Mouse (Mus musculus) heart, embryonic 12.5 days (tissue): ENCODE measurements around the gene Krt17. TPM values are rescaled to one million over a fixed set of nuclear protein-coding genes. Genes with fewer than 3 reads are reported as not detected.
A peak's percentile ranks its signal among the peaks of the same experiment; 100 is the strongest.
"Not testable (repeated sequence)": the region's sequence is repeated elsewhere in the genome, so short reads cannot be mapped to it uniquely, and the experiment has no call there.

Experiments
- ATAC-seq: fragments of 200-750 bp; cut with Nextera tagmentation; 2 replicates; pipeline ENCODE4 v1.8.0; 2017; ENCODE audit warnings: moderate TSS enrichment, moderate library complexity; ENCODE audit not compliant: insufficient number of reproducible peaks, low FRiP score
- H3K27ac ChIP-seq: fragments of 300-500 bp; sonication (generic); 2 replicates; pipeline ENCODE4 v1.5.1; 2016; ENCODE audit warnings: mild to moderate bottlenecking, moderate library complexity; ENCODE audit not compliant: poor library complexity, severe bottlenecking
- H3K27me3 ChIP-seq: fragments of 300-500 bp; sonication (generic); replicated peaks from 2 replicates; pipeline ENCODE4 v1.6.1; 2016; ENCODE audit warnings: mild to moderate bottlenecking, moderate library complexity
- H3K36me3 ChIP-seq: fragments of 300-500 bp; sonication (generic); 2 replicates; pipeline ENCODE4 v1.6.1; 2016; ENCODE audit warnings: mild to moderate bottlenecking, moderate library complexity
- H3K4me1 ChIP-seq: fragments of 300-500 bp; sonication (generic); replicated peaks from 2 replicates; pipeline ENCODE4 v1.6.1; 2016; ENCODE audit warnings: mild to moderate bottlenecking
- H3K4me2 ChIP-seq: fragments of 300-500 bp; sonication (generic); 2 replicates; pipeline ENCODE4 v1.6.1; 2016; ENCODE audit warnings: mild to moderate bottlenecking, moderate library complexity
- H3K4me3 ChIP-seq: fragments of 300-500 bp; sonication (generic); 2 replicates; pipeline ENCODE4 v1.5.1; 2016; ENCODE audit warnings: mild to moderate bottlenecking
- H3K9ac ChIP-seq: fragments of 300-500 bp; sonication (generic); 2 replicates; pipeline ENCODE4 v1.6.1; 2016; ENCODE audit warnings: mild to moderate bottlenecking, moderate library complexity
- H3K9me3 ChIP-seq: fragments of 300-500 bp; sonication (generic); replicated peaks from 2 replicates; pipeline ENCODE4 v1.6.1; 2016; ENCODE audit warnings: mild to moderate bottlenecking, moderate library complexity
- WGBS: fragments of 180-500 bp; shearing (Covaris S2); methylation state at CpG from one replicate; pipeline ENCODE4 v1.1.7; 2016; 5-methylcytosine and 5-hydroxymethylcytosine counted together
- polyA plus RNA-seq: library from polyadenylated mRNA; unstranded; fragments of >200 nt; fragmentation: Nextera tagmentation; extraction: Ambion mirVana; gene quantifications from 2 replicates; pipeline ENCODE4 v1.2.1, GENCODE M21; 2016

The Krt17 gene
- polyA plus RNA-seq, 1 experiment from 2014 or later, result 1.3 TPM

DNA sequence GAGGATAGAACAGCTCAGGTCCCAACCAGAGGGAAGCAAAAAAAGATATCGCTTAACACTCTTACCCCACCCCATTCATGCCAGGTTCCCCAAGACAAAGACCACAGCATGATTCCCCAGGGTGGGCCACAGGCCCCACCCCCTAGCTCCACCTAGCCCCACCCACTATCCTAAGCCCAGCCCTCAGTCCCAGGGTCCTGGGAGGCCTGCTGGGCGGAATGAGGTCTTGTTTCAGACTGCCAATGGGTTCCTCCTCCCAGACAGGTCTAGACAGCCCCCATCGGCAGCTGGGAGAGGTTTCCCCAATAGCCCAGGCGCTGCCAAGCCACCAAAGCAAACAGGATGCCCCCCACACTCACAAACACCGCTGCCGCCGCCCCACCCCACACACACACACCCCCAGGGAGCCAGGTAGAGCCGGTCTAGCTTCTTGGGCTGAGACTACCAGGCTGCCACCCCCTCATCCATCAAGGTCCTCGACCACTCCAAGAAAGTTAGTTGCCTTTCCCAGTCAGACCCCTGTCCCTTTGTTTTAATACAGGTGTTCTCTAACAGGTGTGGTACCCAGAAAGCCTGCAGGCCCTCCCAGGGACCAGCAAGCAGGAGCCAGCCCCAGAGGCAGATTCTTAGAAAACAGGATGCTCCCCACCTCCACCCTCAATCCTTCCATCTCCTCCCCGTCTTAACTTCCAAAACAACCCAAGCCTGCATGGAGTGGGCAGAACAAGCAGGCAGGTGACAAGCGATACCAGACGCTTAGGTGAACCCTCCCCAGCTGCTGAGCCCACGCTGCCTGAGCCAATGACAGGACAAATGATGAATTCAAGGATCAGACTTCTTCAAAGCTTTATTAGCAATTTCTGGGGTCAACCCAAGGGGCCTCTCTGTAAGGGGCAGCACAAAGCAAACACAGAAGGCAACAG is 1.5 kb upstream of the Krt17 start:
- Histone ChIP-seq H3K9ac (no peak overlapping the region), H3K9me3 (no peaks in the 10 kb centered on the region), H3K27ac (no peak overlapping the region), H3K27me3 (peaks cover 32% of the 10 kb centered on the region), H3K4me3 (no peak overlapping the region), H3K4me1 (no peaks in the 10 kb centered on the region), H3K36me3 (no peaks in the 10 kb centered on the region), H3K4me2 (no peak overlapping the region)
- WGBS, result 27% methylated on average over 13 of the region's 13 CpGs
- no peak for ATAC-seq

DNA sequence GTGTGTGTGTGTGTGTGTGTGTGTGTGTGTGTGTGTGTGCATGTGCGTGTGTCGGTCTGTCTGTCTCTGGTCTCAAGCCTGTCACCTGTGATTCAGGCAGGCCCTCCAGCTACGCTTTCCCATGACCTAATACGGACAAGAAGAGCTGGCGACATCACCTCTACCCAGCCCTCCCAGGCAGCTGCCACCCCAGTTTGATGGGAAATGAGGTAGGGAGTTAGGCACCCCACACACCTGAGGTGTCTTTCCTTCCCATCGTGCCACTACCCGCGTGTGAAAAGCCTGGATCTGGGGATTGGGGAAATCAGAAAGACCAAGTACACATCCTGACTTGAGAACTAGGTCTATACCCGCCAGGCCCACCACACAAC is 391 bp upstream of the Krt17 start:
- ATAC-seq, result 0 out of 2 replicates have a peak, but pooled peaks have one; percentile 20
- H3K4me1 ChIP-seq, result no peaks in the 10 kb centered on the region
- no peak overlapping the region for H3K4me3 ChIP-seq
- WGBS, result 74% methylated on average over 9 of the region's 9 CpGs
- H3K27me3 ChIP-seq, result peaks cover 32% of the 10 kb centered on the region
- no peaks in the 10 kb centered on the region for H3K36me3 ChIP-seq
- H3K4me2 ChIP-seq, result 0 out of 2 replicates have a peak overlapping the region, but pooled peaks have one; percentile 1
- no peak overlapping the region for H3K9ac ChIP-seq
- no peaks in the 10 kb centered on the region for H3K9me3 ChIP-seq
- no peak overlapping the region for H3K27ac ChIP-seq

DNA sequence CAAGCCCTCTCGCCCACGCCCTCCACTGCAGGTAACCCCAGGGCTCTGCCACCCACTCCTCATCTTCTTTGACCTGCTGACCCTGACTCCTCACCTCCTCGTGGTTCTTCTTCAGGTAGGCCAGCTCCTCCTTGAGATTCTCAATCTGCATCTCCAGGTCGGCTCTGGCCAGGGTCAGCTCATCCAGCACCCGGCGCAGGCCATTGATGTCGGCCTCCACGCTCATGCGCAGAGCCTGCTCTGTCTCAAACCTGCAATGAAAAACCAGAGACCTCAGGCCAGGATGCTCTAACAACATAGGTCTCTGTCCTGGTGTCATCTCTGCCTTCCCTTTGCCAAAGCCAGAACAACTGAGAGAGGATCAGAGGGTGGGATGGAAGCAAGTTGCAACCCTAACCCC is 1.8 kb downstream of the Krt17 start:
- H3K4me3 ChIP-seq, result no peak overlapping the region
- H3K9ac ChIP-seq, result no peak overlapping the region
- no peaks in the 10 kb centered on the region for H3K4me1 ChIP-seq
- no peak overlapping the region for H3K27ac ChIP-seq
- H3K27me3 ChIP-seq, result peaks cover 20% of the 10 kb centered on the region
- 90% methylated on average over 9 of the region's 9 CpGs for WGBS
- no peak for ATAC-seq
- no peak overlapping the region for H3K4me2 ChIP-seq
- H3K36me3 ChIP-seq, result no peaks in the 10 kb centered on the region
- no peaks in the 10 kb centered on the region for H3K9me3 ChIP-seq

- Histone ChIP-seq H3K27ac (no peak overlapping the region), H3K9ac (no peak overlapping the region), H3K9me3 (no peaks in the 10 kb centered on the region), H3K4me1 (no peaks in the 10 kb centered on the region), H3K36me3 (no peaks in the 10 kb centered on the region), H3K4me2 (no peak overlapping the region), H3K27me3 (peaks cover 14% of the 10 kb centered on the region), H3K4me3 (no peak overlapping the region)
- no peak for ATAC-seq
- WGBS, result 84% methylated on average over 1 of the region's 1 CpGs
These were observed 2.9 kb downstream of the Krt17 start for GRCm38 (mm10) chr11:100257967-100258366.

DNA sequence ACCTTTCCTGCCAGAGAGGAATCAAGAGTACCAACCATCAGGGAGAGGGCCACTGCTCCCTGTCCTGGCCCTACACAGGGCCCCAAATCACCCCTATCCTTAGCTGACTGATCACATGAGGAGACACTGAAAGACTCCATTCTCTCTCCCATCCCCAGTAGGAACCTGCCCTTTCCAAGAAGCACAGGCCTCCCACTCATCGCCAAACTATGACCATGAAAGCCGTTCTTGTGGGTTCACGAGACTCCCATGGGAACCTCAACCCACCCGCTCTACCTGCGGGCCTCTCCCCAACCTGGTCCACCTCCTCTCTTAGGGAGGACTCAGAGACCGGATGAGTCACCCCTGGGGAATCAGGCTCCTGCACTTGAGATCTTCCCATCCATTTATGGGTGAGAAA is 5.3 kb downstream of the Krt17 start:
- Histone ChIP-seq H3K36me3 (no peaks in the 10 kb centered on the region), H3K4me3 (no peak overlapping the region), H3K4me2 (no peak overlapping the region), H3K27me3 (0 out of 2 replicates have a peak, but pooled peaks cover 3% of the 10 kb centered on the region), H3K9me3 (no peaks in the 10 kb centered on the region), H3K4me1 (no peaks in the 10 kb centered on the region), H3K27ac (no peak overlapping the region), H3K9ac (no peak overlapping the region)
- WGBS, result 85% methylated on average over 6 of the region's 6 CpGs
- ATAC-seq, result no peak

DNA sequence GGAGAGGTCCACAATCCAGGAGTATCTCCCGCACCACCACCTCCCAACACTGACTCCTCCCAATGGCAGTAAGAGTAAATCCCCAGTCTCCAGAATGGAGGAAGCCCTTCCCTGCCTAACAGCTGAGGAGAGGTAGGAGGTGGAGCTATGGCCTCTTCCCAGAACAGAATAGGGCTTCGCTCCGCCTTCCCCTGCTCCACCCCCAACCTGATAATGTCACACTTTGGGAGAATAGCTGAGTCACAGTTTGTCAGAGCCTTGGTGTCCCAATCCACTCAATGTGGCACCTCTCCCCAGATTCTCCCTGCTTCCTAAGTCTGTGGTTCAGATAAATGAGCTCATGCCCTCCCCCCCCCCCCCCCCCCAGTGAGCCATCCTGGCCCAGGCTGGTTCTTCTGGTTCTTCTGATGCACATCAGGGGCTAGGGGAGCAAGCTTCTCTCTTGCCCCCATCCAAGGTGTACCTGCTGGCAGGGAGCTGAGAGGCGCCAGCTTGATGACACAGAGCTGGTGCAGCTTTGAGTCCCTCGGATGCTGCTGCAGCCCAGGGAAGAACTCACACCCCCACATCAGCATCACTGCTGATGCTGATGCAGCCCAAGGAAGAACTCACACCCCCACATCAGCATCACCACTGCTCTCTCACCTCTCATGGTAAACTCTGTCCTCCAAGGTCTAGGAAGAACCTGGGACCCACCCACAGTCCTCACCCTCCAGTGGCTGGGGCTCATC is 6.3 kb downstream of the Krt17 start:
- Histone ChIP-seq H3K4me1 (no peaks in the 10 kb centered on the region), H3K27ac (no peak overlapping the region), H3K9me3 (no peaks in the 10 kb centered on the region), H3K9ac (no peak overlapping the region), H3K36me3 (no peaks in the 10 kb centered on the region), H3K27me3 (0 out of 2 replicates have a peak, but pooled peaks cover 3% of the 10 kb centered on the region), H3K4me3 (no peak overlapping the region), H3K4me2 (no peak overlapping the region)
- WGBS, result 45% methylated on average over 5 of the region's 5 CpGs
- no peak for ATAC-seq

DNA sequence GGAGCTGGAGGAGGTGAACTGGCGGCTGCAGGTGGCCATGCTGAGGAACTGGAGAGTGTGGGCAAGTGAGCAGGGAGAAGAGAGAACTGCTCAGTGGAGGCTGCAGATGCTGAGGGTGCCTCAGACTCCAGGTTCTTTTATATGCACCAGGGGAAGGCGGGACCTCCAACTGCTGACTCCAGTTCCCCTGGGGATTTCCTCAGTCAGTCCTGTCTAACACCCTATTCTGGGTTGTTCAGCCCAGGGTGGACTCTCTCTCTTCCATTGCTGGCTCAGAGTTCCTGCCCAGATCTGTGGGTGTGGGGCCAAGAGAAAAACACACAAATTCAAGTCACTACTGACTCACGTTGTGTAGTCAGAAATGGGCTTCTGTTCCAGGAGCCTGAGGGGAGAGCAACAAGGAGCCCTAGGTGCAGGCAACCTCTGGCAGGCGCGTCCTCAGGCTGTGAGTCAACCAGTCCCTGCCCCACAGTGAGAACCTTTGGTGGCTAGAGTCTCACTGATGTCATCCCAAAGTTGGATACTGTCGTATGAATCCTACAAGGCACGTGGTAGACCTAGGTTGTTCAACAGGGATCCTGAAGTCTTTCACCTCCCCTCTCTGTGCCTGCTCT is 11.9 kb downstream of the Krt17 start, which contains the start of gene Krt16:
Gene Krt16, minus strand, starts transcription at position 51 of the 614 bp plus-strand sequence.
- Histone ChIP-seq H3K4me1 (no peaks in the 10 kb centered on the region), H3K9ac (no peak within 1 kb of the TSS), H3K27me3 (no peaks in the 10 kb centered on the region), H3K9me3 (no peaks in the 10 kb centered on the region), H3K27ac (no peak within 1 kb of the TSS), H3K4me3 (no peak within 1 kb of the TSS), H3K4me2 (no peak within 1 kb of the TSS), H3K36me3 (no peaks in the 10 kb centered on the region)
- 70% methylated on average over 7 of the region's 7 CpGs for WGBS
- no peak for ATAC-seq

- H3K27me3 ChIP-seq, H3K9ac ChIP-seq, H3K36me3 ChIP-seq, H3K9me3 ChIP-seq, H3K27ac ChIP-seq, H3K4me3 ChIP-seq, H3K4me2 ChIP-seq, ATAC-seq, H3K4me1 ChIP-seq: not testable (repeated sequence)
- WGBS, result 50% methylated on average over 7 of the region's 7 CpGs
These were observed 14.4 kb downstream of the Krt17 start for GRCm38 (mm10) chr11:100246471-100246870.

GRCm38 (mm10) chr11:100240272-100240671 is 20.6 kb downstream of the Krt17 start:
- H3K4me2 ChIP-seq, H3K9ac ChIP-seq, ATAC-seq, H3K9me3 ChIP-seq, H3K4me1 ChIP-seq, H3K36me3 ChIP-seq, H3K4me3 ChIP-seq, H3K27me3 ChIP-seq, H3K27ac ChIP-seq: not testable (repeated sequence)
- 81% methylated on average over 4 of the region's 4 CpGs for WGBS

- Histone ChIP-seq H3K4me3 (no peak overlapping the region), H3K9me3 (no peaks in the 10 kb centered on the region), H3K4me2 (no peak overlapping the region), H3K27ac (no peak overlapping the region), H3K9ac (no peak overlapping the region), H3K36me3 (no peaks in the 10 kb centered on the region), H3K27me3 (no peaks in the 10 kb centered on the region), H3K4me1 (no peaks in the 10 kb centered on the region)
- ATAC-seq, result no peak
- 66% methylated on average over 8 of the region's 8 CpGs for WGBS
These were observed 39.1 kb downstream of the Krt17 start for GRCm38 (mm10) chr11:100221741-100222140.

DNA sequence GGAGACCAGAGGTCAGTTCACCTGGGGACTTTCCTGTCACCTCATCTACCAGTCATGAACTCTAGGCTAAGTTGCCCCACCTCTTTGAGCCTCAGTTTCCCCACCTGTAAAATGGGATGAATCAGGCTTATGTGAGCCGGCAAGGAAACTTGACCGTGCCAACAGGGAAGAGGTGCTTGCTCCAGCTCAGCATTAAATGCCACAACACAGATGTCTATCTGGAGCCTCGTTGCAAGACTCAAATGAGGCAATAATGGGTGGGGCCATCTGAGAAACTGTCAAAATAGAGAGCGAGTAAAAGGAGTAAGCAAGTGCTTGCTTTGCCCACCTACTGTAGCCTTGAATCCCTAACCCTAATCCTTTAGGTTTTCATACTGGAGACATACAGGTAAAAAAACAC is 41.5 kb downstream of the Krt17 start:
- no peak overlapping the region for H3K4me3 ChIP-seq
- H3K9ac ChIP-seq, result no peak overlapping the region
- no peaks in the 10 kb centered on the region for H3K27me3 ChIP-seq
- no peaks in the 10 kb centered on the region for H3K4me1 ChIP-seq
- WGBS, result 85% methylated on average over 4 of the region's 4 CpGs
- no peaks in the 10 kb centered on the region for H3K9me3 ChIP-seq
- ATAC-seq, result no peak
- H3K4me2 ChIP-seq, result no peak overlapping the region
- no peaks in the 10 kb centered on the region for H3K36me3 ChIP-seq
- no peak overlapping the region for H3K27ac ChIP-seq
